Mouse (Mus musculus) liver, embryonic 15.5 days (tissue): Measurements from ENCODE around the gene Alx3. TPM values are rescaled to one million over a fixed set of nuclear protein-coding genes. Genes with fewer than 3 reads are reported as not detected.

Source experiments
- ATAC-seq: fragments of 200-750 bp; cut with Nextera tagmentation; 2 replicates; pipeline ENCODE4 v1.8.0; 2017; ENCODE audit warnings: moderate number of reproducible peaks, mild to moderate bottlenecking, moderate library complexity; ENCODE audit not compliant: insufficient read depth
- H3K27ac ChIP-seq: fragments of 300-500 bp; sonication (generic); replicated peaks from 2 replicates; pipeline ENCODE4 v1.5.1; 2015; ENCODE audit warnings: mild to moderate bottlenecking, inconsistent platforms
- H3K27me3 ChIP-seq: fragments of 300-500 bp; sonication (generic); 2 replicates; pipeline ENCODE4 v1.6.1; 2015; ENCODE audit warnings: mild to moderate bottlenecking, inconsistent platforms
- H3K36me3 ChIP-seq: fragments of 300-500 bp; sonication (generic); replicated peaks from 2 replicates; pipeline ENCODE4 v1.6.1; 2015; ENCODE audit warnings: moderate library complexity, mild to moderate bottlenecking, inconsistent platforms
- H3K4me1 ChIP-seq: fragments of 300-500 bp; sonication (generic); replicated peaks from 2 replicates; pipeline ENCODE4 v1.6.1; 2015; ENCODE audit warnings: inconsistent platforms
- H3K4me2 ChIP-seq: fragments of 300-500 bp; sonication (generic); 2 replicates; pipeline ENCODE4 v1.6.1; 2015; ENCODE audit warnings: moderate library complexity, mild to moderate bottlenecking, inconsistent platforms
- H3K4me3 ChIP-seq: fragments of 300-500 bp; sonication (generic); replicated peaks from 2 replicates; pipeline ENCODE4 v1.5.1; 2015; ENCODE audit warnings: mild to moderate bottlenecking, inconsistent platforms
- H3K9ac ChIP-seq: fragments of 300-500 bp; sonication (generic); 2 replicates; pipeline ENCODE4 v1.6.1; 2015; ENCODE audit warnings: moderate library complexity, mild to moderate bottlenecking, inconsistent platforms
- H3K9me3 ChIP-seq: fragments of 300-500 bp; sonication (generic); replicated peaks from 2 replicates; pipeline ENCODE4 v1.6.1; 2016; ENCODE audit warnings: inconsistent platforms
- WGBS: fragments of 180-500 bp; shearing (Covaris S2); methylation state at CpG from one replicate; pipeline ENCODE4 v1.1.7; 2015; ENCODE audit warnings: mixed read lengths; ENCODE audit not compliant: insufficient replicate concordance; 5-methylcytosine and 5-hydroxymethylcytosine counted together
- polyA plus RNA-seq: library from polyadenylated mRNA; unstranded; fragments of >200 nt; fragmentation: Nextera tagmentation; extraction: Ambion mirVana; gene quantifications from 2 replicates; pipeline ENCODE4 v1.2.1, GENCODE M21; 2015

The Alx3 gene
- 0.06 and 0.09 TPM in 2 replicates for polyA plus RNA-seq

GRCm38 (mm10) chr3:107594662-107595263, at the start of gene Alx3:
Alx3 (plus strand) TSS chr3:107595031.
- Histone ChIP-seq H3K27ac (no peak within 1 kb of the TSS), H3K4me3 (peak within 1 kb of the TSS; percentile 29), H3K9ac (no peak within 1 kb of the TSS), H3K4me2 (peak within 1 kb of the TSS; percentile 49), H3K27me3 (peaks cover 98% of the 10 kb centered on the region), H3K9me3 (no peaks in the 10 kb centered on the region), H3K36me3 (no peaks in the 10 kb centered on the region), H3K4me1 (0 out of 2 replicates have a peak, but pooled peaks cover 11% of the 10 kb centered on the region)
- no peak for ATAC-seq
- 2% methylated on average over 46 of the region's 46 CpGs for WGBS

- Histone ChIP-seq H3K27ac (no peak overlapping the region), H3K9me3 (no peaks in the 10 kb centered on the region), H3K27me3 (peaks cover 11% of the 10 kb centered on the region; the same call in 1 of the 2 replicates), H3K9ac (no peak overlapping the region), H3K4me2 (no peak overlapping the region), H3K4me1 (no peaks in the 10 kb centered on the region), H3K4me3 (no peak overlapping the region), H3K36me3 (no peaks in the 10 kb centered on the region)
- 42% methylated on average over 5 of the region's 5 CpGs for WGBS
- ATAC-seq = no peak
Observed at GRCm38 (mm10) chr3:107545278-107545677, 49.6 kb upstream of the Alx3 start.

GRCm38 (mm10) chr3:107545716-107546412, 49.0 kb upstream of the Alx3 start:
- Histone ChIP-seq H3K9ac (no peak overlapping the region), H3K4me3 (no peak overlapping the region), H3K9me3 (no peaks in the 10 kb centered on the region), H3K27ac (no peak overlapping the region), H3K4me1 (no peaks in the 10 kb centered on the region), H3K4me2 (no peak overlapping the region), H3K27me3 (peaks cover 7% of the 10 kb centered on the region; the same call in 1 of the 2 replicates), H3K36me3 (no peaks in the 10 kb centered on the region)
- ATAC-seq = no peak
- 43% methylated on average over 10 of the region's 10 CpGs for WGBS

GRCm38 (mm10) chr3:107546956-107547355, 47.9 kb upstream of the Alx3 start:
- Histone ChIP-seq H3K27me3 (peaks cover 5% of the 10 kb centered on the region; the same call in 1 of the 2 replicates), H3K4me3 (no peak overlapping the region), H3K9ac (no peak overlapping the region), H3K4me1 (no peaks in the 10 kb centered on the region), H3K27ac (no peak overlapping the region), H3K36me3 (no peaks in the 10 kb centered on the region), H3K4me2 (no peak overlapping the region), H3K9me3 (no peaks in the 10 kb centered on the region)
- no peak for ATAC-seq
- WGBS = 60% methylated on average over 2 of the region's 2 CpGs

GRCm38 (mm10) chr3:107550409-107551049, 44.3 kb upstream of the Alx3 start:
- Histone ChIP-seq H3K27me3 (no peaks in the 10 kb centered on the region), H3K9ac (no peak overlapping the region), H3K27ac (no peak overlapping the region), H3K9me3 (no peaks in the 10 kb centered on the region), H3K4me3 (no peak overlapping the region), H3K36me3 (no peaks in the 10 kb centered on the region), H3K4me2 (no peak overlapping the region), H3K4me1 (no peaks in the 10 kb centered on the region)
- ATAC-seq = no peak
- 73% methylated on average over 17 of the region's 17 CpGs for WGBS

GRCm38 (mm10) chr3:107554842-107555241, 40.0 kb upstream of the Alx3 start, which contains the start of gene Ubl4b:
Ubl4b (minus strand) TSS chr3:107555073.
- 84% methylated on average over 2 of the region's 2 CpGs for WGBS

GRCm38 (mm10) chr3:107558740-107559139, 36.1 kb upstream of the Alx3 start:
- Histone ChIP-seq H3K9me3 (no peaks in the 10 kb centered on the region), H3K9ac (no peak overlapping the region), H3K4me3 (no peak overlapping the region), H3K27ac (no peak overlapping the region), H3K36me3 (no peaks in the 10 kb centered on the region), H3K4me1 (no peaks in the 10 kb centered on the region), H3K4me2 (no peak overlapping the region), H3K27me3 (no peaks in the 10 kb centered on the region)
- 31% methylated on average over 3 of the region's 3 CpGs for WGBS
- no peak for ATAC-seq

More at GRCm38 (mm10) chr3:107554842-107555241, 40.0 kb upstream of the Alx3 start, which contains the start of gene Ubl4b:
- no peak within 1 kb of the TSS for H3K9ac ChIP-seq
- no peak within 1 kb of the TSS for H3K4me2 ChIP-seq
- no peaks in the 10 kb centered on the region for H3K4me1 ChIP-seq
- H3K9me3 ChIP-seq = no peaks in the 10 kb centered on the region
- H3K4me3 ChIP-seq = no peak within 1 kb of the TSS
- no peaks in the 10 kb centered on the region for H3K27me3 ChIP-seq
- H3K36me3 ChIP-seq = no peaks in the 10 kb centered on the region
- no peak within 1 kb of the TSS for H3K27ac ChIP-seq
- ATAC-seq = no peak

- Histone ChIP-seq H3K4me3 (no peak overlapping the region), H3K9me3 (no peaks in the 10 kb centered on the region), H3K9ac (no peak overlapping the region), H3K27ac (no peak overlapping the region), H3K27me3 (no peaks in the 10 kb centered on the region), H3K4me1 (no peaks in the 10 kb centered on the region), H3K4me2 (no peak overlapping the region), H3K36me3 (no peaks in the 10 kb centered on the region)
- no peak for ATAC-seq
- WGBS = 5% methylated on average over 3 of the region's 3 CpGs
Observed at GRCm38 (mm10) chr3:107559183-107559582, 35.6 kb upstream of the Alx3 start.

GRCm38 (mm10) chr3:107562104-107562503, 32.7 kb upstream of the Alx3 start:
- Histone ChIP-seq H3K36me3 (no peaks in the 10 kb centered on the region), H3K9me3 (no peaks in the 10 kb centered on the region), H3K4me3 (no peak overlapping the region), H3K27me3 (no peaks in the 10 kb centered on the region), H3K27ac (no peak overlapping the region), H3K4me1 (no peaks in the 10 kb centered on the region), H3K4me2 (no peak overlapping the region), H3K9ac (no peak overlapping the region)
- 58% methylated on average over 2 of the region's 2 CpGs for WGBS
- no peak for ATAC-seq

- Histone ChIP-seq H3K4me3 (no peak overlapping the region), H3K27me3 (0 out of 2 replicates have a peak, but pooled peaks cover 4% of the 10 kb centered on the region), H3K9me3 (no peaks in the 10 kb centered on the region), H3K4me2 (no peak overlapping the region), H3K36me3 (no peaks in the 10 kb centered on the region), H3K4me1 (no peaks in the 10 kb centered on the region), H3K9ac (no peak overlapping the region), H3K27ac (no peak overlapping the region)
- 52% methylated on average over 4 of the region's 4 CpGs for WGBS
- no peak for ATAC-seq
Observed at GRCm38 (mm10) chr3:107562591-107562990, 32.2 kb upstream of the Alx3 start.

- WGBS = 24% methylated on average over 4 of the region's 4 CpGs
- Histone ChIP-seq H3K36me3 (no peaks in the 10 kb centered on the region), H3K9me3 (no peaks in the 10 kb centered on the region), H3K27ac (no peak overlapping the region), H3K4me1 (no peaks in the 10 kb centered on the region), H3K4me2 (no peak overlapping the region), H3K9ac (no peak overlapping the region), H3K27me3 (0 out of 2 replicates have a peak, but pooled peaks cover 10% of the 10 kb centered on the region), H3K4me3 (no peak overlapping the region)
- no peak for ATAC-seq
Observed at GRCm38 (mm10) chr3:107563880-107564279, 31.0 kb upstream of the Alx3 start.
